Mouse (Mus musculus) hindbrain, embryonic 14.5 days (tissue): ENCODE measurements at regions not wholly inside any gene's neighbourhood (a gene's known extent, or its start where the extent isn't known, plus 50 kb on each side); places are given as distances from the start of the nearest gene placed in this dataset.

Experiments
- ATAC-seq: fragments of 200-750 bp; cut with Nextera tagmentation; 2 replicates; pipeline ENCODE4 v1.8.0; 2017; ENCODE audit warnings: moderate number of reproducible peaks, mild to moderate bottlenecking, moderate TSS enrichment, moderate library complexity; ENCODE audit not compliant: low FRiP score
- DNase-seq: peaks from one replicate; pipeline ENCODE4 v3.0.0-alpha.2; 2015; ENCODE audit warnings: low spot score
- H3K27ac ChIP-seq: fragments of 300-500 bp; sonication (generic); 2 replicates; pipeline ENCODE4 v1.5.1; 2014; ENCODE audit warnings: mild to moderate bottlenecking, moderate library complexity
- H3K27me3 ChIP-seq: fragments of 300-500 bp; sonication (generic); 2 replicates; pipeline ENCODE4 v1.6.1; 2014; ENCODE audit warnings: mild to moderate bottlenecking, low read length, mixed read lengths; ENCODE audit not compliant: control insufficient read depth, insufficient read depth
- H3K36me3 ChIP-seq: fragments of 300-500 bp; sonication (generic); replicated peaks from 2 replicates; pipeline ENCODE4 v1.6.1; 2014; ENCODE audit not compliant: control insufficient read depth, insufficient read depth
- H3K4me1 ChIP-seq: fragments of 300-500 bp; sonication (generic); replicated peaks from 2 replicates; pipeline ENCODE4 v1.6.1; 2014; ENCODE audit warnings: antibody characterized with exemption, low read length, mixed read lengths; ENCODE audit not compliant: control insufficient read depth, insufficient read depth
- H3K4me2 ChIP-seq: fragments of 300-500 bp; sonication (generic); replicated peaks from 2 replicates; pipeline ENCODE4 v1.6.1; 2014; ENCODE audit warnings: mild to moderate bottlenecking, moderate library complexity
- H3K4me3 ChIP-seq: fragments of 300-500 bp; sonication (generic); replicated peaks from 2 replicates; pipeline ENCODE4 v1.5.1; 2014; ENCODE audit warnings: mild to moderate bottlenecking, low read length
- H3K9ac ChIP-seq: fragments of 300-500 bp; sonication (generic); 2 replicates; pipeline ENCODE4 v1.6.1; 2014
- H3K9me3 ChIP-seq: fragments of 300-500 bp; sonication (generic); 2 replicates; pipeline ENCODE4 v1.6.1; 2016; ENCODE audit warnings: low read length; ENCODE audit not compliant: control insufficient read depth
- WGBS: fragments of 180-500 bp; shearing (Covaris S2); extraction: QIAGEN DNeasy Blood & Tissue Kit; methylation state at CpG from one replicate; pipeline ENCODE4 v1.1.7; 2014; 5-methylcytosine and 5-hydroxymethylcytosine counted together

- H3K9me3 ChIP-seq, result no peaks in the 10 kb centered on the region
- H3K9ac ChIP-seq, result no peak overlapping the region
- ATAC-seq (no peak), DNase-seq (no peak)
- H3K4me1 ChIP-seq, result no peaks in the 10 kb centered on the region
- H3K4me2 ChIP-seq, result no peak overlapping the region
- H3K27ac ChIP-seq, result no peak overlapping the region
- H3K36me3 ChIP-seq, result no peaks in the 10 kb centered on the region
- no peaks in the 10 kb centered on the region for H3K27me3 ChIP-seq
- no peak overlapping the region for H3K4me3 ChIP-seq
These were observed 351.8 kb upstream of the Pbx1 start for GRCm38 (mm10) chr1:168783851-168784250.

- H3K36me3 ChIP-seq, result no peaks in the 10 kb centered on the region
- no peak overlapping the region for H3K9ac ChIP-seq
- H3K27me3 ChIP-seq, result no peaks in the 10 kb centered on the region
- no peaks in the 10 kb centered on the region for H3K9me3 ChIP-seq
- no peak overlapping the region for H3K4me2 ChIP-seq
- H3K27ac ChIP-seq, result no peak overlapping the region
- ATAC-seq (no peak), DNase-seq (no peak)
- no peaks in the 10 kb centered on the region for H3K4me1 ChIP-seq
- WGBS, result 89% methylated on average over 6 of the region's 6 CpGs
- no peak overlapping the region for H3K4me3 ChIP-seq
These were observed 332.4 kb upstream of the Pbx1 start for GRCm38 (mm10) chr1:168764368-168764895.

GRCm38 (mm10) chr1:168761095-168761494, 329.0 kb upstream of the Pbx1 start:
- Histone ChIP-seq H3K9me3 (no peaks in the 10 kb centered on the region), H3K27ac (no peak overlapping the region), H3K9ac (no peak overlapping the region), H3K4me3 (no peak overlapping the region), H3K4me2 (no peak overlapping the region), H3K36me3 (no peaks in the 10 kb centered on the region), H3K27me3 (no peaks in the 10 kb centered on the region), H3K4me1 (no peaks in the 10 kb centered on the region)
- 92% methylated on average over 2 of the region's 2 CpGs for WGBS
- ATAC-seq, result no peak
- no peak for DNase-seq

GRCm38 (mm10) chr1:168760239-168760638, 328.2 kb upstream of the Pbx1 start:
- no peak overlapping the region for H3K4me2 ChIP-seq
- H3K27ac ChIP-seq, result no peak overlapping the region
- H3K4me3 ChIP-seq, result no peak overlapping the region
- H3K9ac ChIP-seq, result no peak overlapping the region
- 35% methylated on average over 1 of the region's 1 CpGs for WGBS
- H3K36me3 ChIP-seq, result no peaks in the 10 kb centered on the region
- H3K27me3 ChIP-seq, result no peaks in the 10 kb centered on the region
- DNase-seq (peak; percentile 39), ATAC-seq (peak; percentile 55; the same call in 1 of the 2 replicates)
- H3K4me1 ChIP-seq, result no peaks in the 10 kb centered on the region
- no peaks in the 10 kb centered on the region for H3K9me3 ChIP-seq

- H3K9ac ChIP-seq, result no peak overlapping the region
- H3K4me1 ChIP-seq, result no peaks in the 10 kb centered on the region
- no peak overlapping the region for H3K27ac ChIP-seq
- H3K9me3 ChIP-seq, result no peaks in the 10 kb centered on the region
- no peaks in the 10 kb centered on the region for H3K36me3 ChIP-seq
- H3K4me2 ChIP-seq, result no peak overlapping the region
- DNase-seq (no peak), ATAC-seq (no peak)
- no peaks in the 10 kb centered on the region for H3K27me3 ChIP-seq
- no peak overlapping the region for H3K4me3 ChIP-seq
- WGBS, result 83% methylated on average over 2 of the region's 2 CpGs
These were observed 326.8 kb upstream of the Pbx1 start for GRCm38 (mm10) chr1:168758835-168759234.

- H3K9me3 ChIP-seq, result no peaks in the 10 kb centered on the region
- no peaks in the 10 kb centered on the region for H3K36me3 ChIP-seq
- no peak overlapping the region for H3K4me2 ChIP-seq
- no peaks in the 10 kb centered on the region for H3K27me3 ChIP-seq
- H3K4me1 ChIP-seq, result no peaks in the 10 kb centered on the region
- ATAC-seq (no peak), DNase-seq (no peak)
- no peak overlapping the region for H3K27ac ChIP-seq
- no peak overlapping the region for H3K4me3 ChIP-seq
- WGBS, result 66% methylated on average over 7 of the region's 7 CpGs
- H3K9ac ChIP-seq, result no peak overlapping the region
These were observed 322.1 kb upstream of the Pbx1 start for GRCm38 (mm10) chr1:168754196-168754595.

- no peaks in the 10 kb centered on the region for H3K36me3 ChIP-seq
- H3K27me3 ChIP-seq, result no peaks in the 10 kb centered on the region
- 78% methylated on average over 1 of the region's 1 CpGs for WGBS
- ATAC-seq (no peak), DNase-seq (no peak)
- H3K4me2 ChIP-seq, result no peak overlapping the region
- H3K4me3 ChIP-seq, result no peak overlapping the region
- no peak overlapping the region for H3K9ac ChIP-seq
- H3K27ac ChIP-seq, result no peak overlapping the region
- H3K4me1 ChIP-seq, result no peaks in the 10 kb centered on the region
- 0 out of 2 replicates have a peak, but pooled peaks cover 3% of the 10 kb centered on the region for H3K9me3 ChIP-seq
These were observed 311.4 kb upstream of the Pbx1 start for GRCm38 (mm10) chr1:168743435-168743834.

GRCm38 (mm10) chr1:168738005-168738404, 305.9 kb upstream of the Pbx1 start:
- H3K4me1 ChIP-seq, result no peaks in the 10 kb centered on the region

GRCm38 (mm10) chr1:168737277-168737863, 305.3 kb upstream of the Pbx1 start:
- 74% methylated on average over 7 of the region's 7 CpGs for WGBS
- Histone ChIP-seq H3K36me3 (no peaks in the 10 kb centered on the region), H3K4me2 (no peak overlapping the region), H3K27me3 (no peaks in the 10 kb centered on the region), H3K9me3 (no peaks in the 10 kb centered on the region), H3K4me3 (no peak overlapping the region), H3K27ac (no peak overlapping the region), H3K9ac (no peak overlapping the region), H3K4me1 (no peaks in the 10 kb centered on the region)
- no peak for DNase-seq
- no peak for ATAC-seq

More at GRCm38 (mm10) chr1:168738005-168738404, 305.9 kb upstream of the Pbx1 start:
- no peak for ATAC-seq
- Histone ChIP-seq H3K36me3 (no peaks in the 10 kb centered on the region), H3K9me3 (no peaks in the 10 kb centered on the region), H3K4me3 (no peak overlapping the region), H3K9ac (no peak overlapping the region), H3K4me2 (no peak overlapping the region), H3K27me3 (no peaks in the 10 kb centered on the region), H3K27ac (no peak overlapping the region)
- 89% methylated on average over 3 of the region's 3 CpGs for WGBS
- no peak for DNase-seq

GRCm38 (mm10) chr1:168733066-168733465, 301.0 kb upstream of the Pbx1 start:
- 55% methylated on average over 5 of the region's 5 CpGs for WGBS
- no peaks in the 10 kb centered on the region for H3K9me3 ChIP-seq
- ATAC-seq, result no peak

More at GRCm38 (mm10) chr1:168733066-168733465, 301.0 kb upstream of the Pbx1 start:
- no peak for DNase-seq
- Histone ChIP-seq H3K4me3 (no peak overlapping the region), H3K4me2 (no peak overlapping the region), H3K9ac (no peak overlapping the region), H3K27ac (no peak overlapping the region), H3K4me1 (no peaks in the 10 kb centered on the region), H3K27me3 (no peaks in the 10 kb centered on the region), H3K36me3 (no peaks in the 10 kb centered on the region)
